In genomic region chr4:13335401-13335800, GRCm38 (mm10) we compare ENCODE assay signal across 10 mouse cellular contexts.
DNase-seq lines count a peak whose midpoint lies in the region; ATAC-seq lines count a peak whose summit lies in the region.
"Had no signal": no experiment of that assay in that cellular context is flagged by ENCODE, and none has a peak within 500 bp of the region (broad histone marks: within the 10 kb centered on the region; RNA-seq: fewer than 3 reads in every experiment).

No protein-coding gene starts in this region.

- H3K4me3 ChIP-seq in forebrain, embryonic 13.5 days, result no peak overlapping the region
- no peak overlapping the region for H3K4me3 ChIP-seq in neural tube, embryonic 14.5 days (ENCODE audit: low read depth, low read length)
- H3K4me3 ChIP-seq: heart, adult 2 months had no signal

- H3K27ac ChIP-seq in forebrain, embryonic 13.5 days, result no peak overlapping the region
- H3K27ac ChIP-seq in neural tube, embryonic 14.5 days (ENCODE audit: low read depth, low read length), result no peak overlapping the region
- H3K27ac ChIP-seq: heart, adult 2 months had no signal

- H3K9ac ChIP-seq in forebrain, embryonic 13.5 days, result no peak overlapping the region
- no peak overlapping the region for H3K9ac ChIP-seq in neural tube, embryonic 14.5 days (replicated peaks; ENCODE audit: low read depth, low read length)

- intact Hi-C loops in heart, postnatal 36 days (cut with DNase I), result no loop called here
- intact Hi-C loops in heart, postnatal 25 days (cut with DNase I), result no loop called here

- H3K27me3 ChIP-seq in forebrain, embryonic 13.5 days, result no peaks in the 10 kb centered on the region
- H3K27me3 ChIP-seq in neural tube, embryonic 14.5 days (ENCODE audit: control insufficient read depth, insufficient read depth, low read length), result no peaks in the 10 kb centered on the region

- peaks cover 34% of the 10 kb centered on the region for H3K4me1 ChIP-seq in forebrain, embryonic 13.5 days
- peaks cover 4% of the 10 kb centered on the region for H3K4me1 ChIP-seq in neural tube, embryonic 14.5 days (ENCODE audit: control insufficient read depth, insufficient read depth, low read length)

- peak; percentile 85 for ATAC-seq in forebrain, embryonic 13.5 days
- peak; percentile 49 for ATAC-seq in neural tube, embryonic 14.5 days (ENCODE audit: low read depth)
- ATAC-seq: intestine, embryonic 16.5 days had no signal

- H3K4me2 ChIP-seq in forebrain, embryonic 13.5 days, result peak overlapping the region; percentile 11; the same call in 1 of the 2 replicates
- no peak overlapping the region for H3K4me2 ChIP-seq in neural tube, embryonic 14.5 days (ENCODE audit: low read depth, low read length)

- WGBS in forebrain, embryonic 13.5 days, result 2% methylated on average over 2 of the region's 2 CpGs
- 14% methylated on average over 2 of the region's 2 CpGs for WGBS in neural tube, embryonic 14.5 days

- no peaks in the 10 kb centered on the region for H3K9me3 ChIP-seq in forebrain, embryonic 13.5 days (replicated peaks)
- H3K9me3 ChIP-seq in neural tube, embryonic 14.5 days (ENCODE audit: control insufficient read depth, low read length), result no peaks in the 10 kb centered on the region

- peak; percentile 5 to 11 for DNase-seq in heart, postnatal 36 days
- DNase-seq in heart, postnatal 25 days (ENCODE audit: low spot score), result no peak
- peak; percentile 30 for DNase-seq in lung, postnatal 10 days
- DNase-seq in yolk sac, embryonic 10.5 days (ENCODE audit: low spot score), result no peak
- no peak for DNase-seq in right cerebral cortex, postnatal 25 days
- no peak for DNase-seq in natural killer cell, adult 2 months (ENCODE audit: low spot score in 2 of 2)

- H3K36me3 ChIP-seq in forebrain, embryonic 13.5 days (ENCODE audit: poor library complexity, severe bottlenecking), result no peaks in the 10 kb centered on the region
- H3K36me3 ChIP-seq in neural tube, embryonic 14.5 days (ENCODE audit: control insufficient read depth, insufficient read depth, low read length), result no peaks in the 10 kb centered on the region

Comparison
In these comparisons a context has a peak if more than half of its experiments do, and no peak if none do; other contexts are left out.
1. DNase-seq: peak in heart, postnatal 36 days (2 of 2) and lung, postnatal 10 days (single experiment); none in heart, postnatal 25 days (single experiment), yolk sac, embryonic 10.5 days (single experiment), right cerebral cortex, postnatal 25 days (single experiment) and natural killer cell, adult 2 months (0 of 2).